Mouse (Mus musculus) neural tube, embryonic 15.5 days (tissue): ENCODE results near the gene Triobp. TPM values are rescaled to one million over a fixed set of nuclear protein-coding genes. Genes with fewer than 3 reads are reported as not detected.

Experiments
- ATAC-seq: fragments of 200-750 bp; cut with Nextera tagmentation; 2 replicates; pipeline ENCODE4 v1.8.0; 2017; ENCODE audit warnings: mild to moderate bottlenecking, moderate TSS enrichment, moderate library complexity; ENCODE audit not compliant: low FRiP score
- H3K27ac ChIP-seq: fragments of 300-500 bp; sonication (generic); replicated peaks from 2 replicates; pipeline ENCODE4 v1.5.1; 2015; ENCODE audit warnings: mild to moderate bottlenecking, inconsistent platforms
- H3K27me3 ChIP-seq: fragments of 300-500 bp; sonication (generic); replicated peaks from 2 replicates; pipeline ENCODE4 v1.6.1; 2015; ENCODE audit warnings: inconsistent platforms
- H3K36me3 ChIP-seq: fragments of 300-500 bp; sonication (generic); 2 replicates; pipeline ENCODE4 v1.6.1; 2015; ENCODE audit warnings: inconsistent platforms
- H3K4me1 ChIP-seq: fragments of 300-500 bp; sonication (generic); 2 replicates; pipeline ENCODE4 v1.6.1; 2015; ENCODE audit warnings: inconsistent platforms
- H3K4me2 ChIP-seq: fragments of 300-500 bp; sonication (generic); 2 replicates; pipeline ENCODE4 v1.6.1; 2015; ENCODE audit warnings: inconsistent platforms, mild to moderate bottlenecking, moderate library complexity
- H3K4me3 ChIP-seq: fragments of 300-500 bp; sonication (generic); replicated peaks from 2 replicates; pipeline ENCODE4 v1.5.1; 2015; ENCODE audit warnings: mild to moderate bottlenecking, inconsistent platforms
- H3K9ac ChIP-seq: fragments of 300-500 bp; sonication (generic); replicated peaks from 2 replicates; pipeline ENCODE4 v1.6.1; 2015; ENCODE audit warnings: mild to moderate bottlenecking, inconsistent platforms
- H3K9me3 ChIP-seq: fragments of 300-500 bp; sonication (generic); replicated peaks from 2 replicates; pipeline ENCODE4 v1.6.1; 2016; ENCODE audit warnings: inconsistent platforms
- WGBS: fragments of 180-500 bp; shearing (Covaris S2); methylation state at CpG from one replicate; pipeline ENCODE4 v1.1.7; 2015; ENCODE audit warnings: mixed read lengths; 5-methylcytosine and 5-hydroxymethylcytosine counted together
- polyA plus RNA-seq: library from polyadenylated mRNA; unstranded; fragments of >200 nt; fragmentation: Nextera tagmentation; extraction: Ambion mirVana; gene quantifications from 2 replicates; pipeline ENCODE4 v1.2.1, GENCODE M21; 2015

The Triobp gene
- polyA plus RNA-seq, 1 experiment from 2014 or later = 30.6 TPM

- Histone ChIP-seq H3K36me3 (peaks cover 65% of the 10 kb centered on the region), H3K9me3 (no peaks in the 10 kb centered on the region)
These were observed 43.5 kb downstream of the Triobp start for GRCm38 (mm10) chr15:78990970-78991525.

DNA sequence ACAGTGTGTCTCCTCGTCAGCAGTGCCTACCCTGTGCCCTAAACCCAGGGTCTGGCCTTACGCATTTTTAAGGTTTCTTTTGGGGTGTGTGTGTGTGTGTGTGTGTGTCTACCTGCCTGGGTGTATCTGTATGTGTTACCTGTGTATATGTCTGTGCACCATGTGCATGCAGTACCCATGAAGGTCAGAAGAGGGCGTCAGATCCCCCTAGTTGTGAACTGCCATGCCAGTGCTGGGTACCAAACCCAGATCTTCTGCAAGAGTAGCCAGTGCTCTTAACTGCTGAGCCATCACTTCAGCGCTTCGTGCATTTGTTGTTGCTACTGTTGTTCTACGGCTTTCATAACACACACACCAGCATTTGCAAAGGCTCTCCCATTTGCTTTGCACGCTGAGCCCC lies 44.7 kb downstream of the Triobp start:
- peaks cover 17% of the 10 kb centered on the region for H3K4me1 ChIP-seq
- ATAC-seq = no peak

More at GRCm38 (mm10) chr15:78990970-78991525, 43.5 kb downstream of the Triobp start:
- no peaks in the 10 kb centered on the region for H3K27me3 ChIP-seq
- peaks cover 27% of the 10 kb centered on the region for H3K4me1 ChIP-seq
- no peak for ATAC-seq
- WGBS = 97% methylated on average over 25 of the region's 25 CpGs
- no peak overlapping the region for H3K4me2 ChIP-seq
- no peak overlapping the region for H3K4me3 ChIP-seq
- H3K9ac ChIP-seq = no peak overlapping the region
- H3K27ac ChIP-seq = no peak overlapping the region

GRCm38 (mm10) chr15:78992925-78993324 lies 45.4 kb downstream of the Triobp start:
- Histone ChIP-seq H3K4me3 (no peak overlapping the region), H3K4me2 (no peak overlapping the region), H3K9ac (no peak overlapping the region), H3K9me3 (no peaks in the 10 kb centered on the region), H3K4me1 (peaks cover 10% of the 10 kb centered on the region), H3K27ac (no peak overlapping the region), H3K36me3 (peaks cover 66% of the 10 kb centered on the region), H3K27me3 (no peaks in the 10 kb centered on the region)
- WGBS = 97% methylated on average over 24 of the region's 24 CpGs
- no peak for ATAC-seq

More for the DNA sequence above, 44.7 kb downstream of the Triobp start:
- Histone ChIP-seq H3K27ac (no peak overlapping the region), H3K9me3 (no peaks in the 10 kb centered on the region), H3K9ac (no peak overlapping the region), H3K4me3 (no peak overlapping the region), H3K27me3 (no peaks in the 10 kb centered on the region), H3K36me3 (peaks cover 66% of the 10 kb centered on the region), H3K4me2 (no peak overlapping the region)
- WGBS = 89% methylated on average over 7 of the region's 7 CpGs

- no peaks in the 10 kb centered on the region for H3K4me1 ChIP-seq
- ATAC-seq = no peak
- no peak overlapping the region for H3K9ac ChIP-seq
- 94% methylated on average over 4 of the region's 4 CpGs for WGBS
- H3K27ac ChIP-seq = no peak overlapping the region
- no peak overlapping the region for H3K4me3 ChIP-seq
- H3K36me3 ChIP-seq = peaks cover 65% of the 10 kb centered on the region
- no peak overlapping the region for H3K4me2 ChIP-seq
- H3K9me3 ChIP-seq = no peaks in the 10 kb centered on the region
- H3K27me3 ChIP-seq = no peaks in the 10 kb centered on the region
These were observed 48.4 kb downstream of the Triobp start for GRCm38 (mm10) chr15:78995916-78996315.

DNA sequence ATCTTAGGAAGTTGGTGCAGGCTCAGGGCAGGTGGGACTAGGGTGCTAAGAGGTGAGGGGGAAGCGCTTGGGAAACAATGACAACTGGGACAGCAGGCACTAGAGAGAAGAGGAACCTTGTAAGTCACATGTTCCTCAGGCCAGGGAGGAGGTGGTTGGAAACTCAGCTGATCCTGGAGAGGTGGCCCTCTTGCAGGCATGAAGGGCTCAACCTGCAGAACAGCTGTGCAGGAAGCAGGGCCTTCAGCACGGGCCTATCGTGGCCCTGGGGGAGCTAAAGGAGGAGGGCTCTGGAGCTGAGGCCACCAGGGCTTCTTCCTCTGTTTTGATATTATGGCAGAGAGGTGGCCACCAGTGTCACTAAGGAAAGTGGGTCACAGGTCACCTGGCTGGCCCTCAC lies 49.1 kb downstream of the Triobp start:
- 85% methylated on average over 3 of the region's 3 CpGs for WGBS
- Histone ChIP-seq H3K4me1 (no peaks in the 10 kb centered on the region), H3K9me3 (no peaks in the 10 kb centered on the region), H3K27me3 (no peaks in the 10 kb centered on the region), H3K4me3 (no peak overlapping the region), H3K9ac (no peak overlapping the region), H3K36me3 (peaks cover 65% of the 10 kb centered on the region), H3K4me2 (no peak overlapping the region), H3K27ac (no peak overlapping the region)
- ATAC-seq = no peak

DNA sequence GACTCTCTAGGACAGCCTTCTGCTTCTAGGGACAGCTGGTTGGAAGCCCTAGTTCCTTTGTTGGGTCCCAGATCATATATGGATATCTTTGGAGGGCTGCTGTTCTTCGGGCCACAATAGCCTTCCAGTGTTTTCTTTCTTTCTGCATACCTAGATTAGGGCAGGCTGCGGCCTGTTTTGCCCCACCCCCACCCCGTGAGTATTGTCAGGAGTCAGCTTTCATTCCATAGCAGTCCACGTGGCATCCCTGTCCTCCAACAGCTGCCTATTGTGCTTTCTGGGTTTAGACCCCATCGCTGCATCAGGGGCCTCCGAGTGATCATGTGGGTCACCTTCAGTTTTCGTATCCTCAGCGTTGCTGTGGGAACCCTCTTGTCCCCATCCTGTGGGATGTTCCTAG lies 50.8 kb downstream of the Triobp start:
- no peaks in the 10 kb centered on the region for H3K27me3 ChIP-seq
- ATAC-seq = no peak
- no peaks in the 10 kb centered on the region for H3K4me1 ChIP-seq
- H3K27ac ChIP-seq = no peak overlapping the region
- no peak overlapping the region for H3K9ac ChIP-seq
- 80% methylated on average over 8 of the region's 8 CpGs for whole genome bisulfite sequencing
- H3K4me2 ChIP-seq = no peak overlapping the region
- peaks cover 65% of the 10 kb centered on the region for H3K36me3 ChIP-seq
- no peak overlapping the region for H3K4me3 ChIP-seq
- H3K9me3 ChIP-seq = no peaks in the 10 kb centered on the region

DNA sequence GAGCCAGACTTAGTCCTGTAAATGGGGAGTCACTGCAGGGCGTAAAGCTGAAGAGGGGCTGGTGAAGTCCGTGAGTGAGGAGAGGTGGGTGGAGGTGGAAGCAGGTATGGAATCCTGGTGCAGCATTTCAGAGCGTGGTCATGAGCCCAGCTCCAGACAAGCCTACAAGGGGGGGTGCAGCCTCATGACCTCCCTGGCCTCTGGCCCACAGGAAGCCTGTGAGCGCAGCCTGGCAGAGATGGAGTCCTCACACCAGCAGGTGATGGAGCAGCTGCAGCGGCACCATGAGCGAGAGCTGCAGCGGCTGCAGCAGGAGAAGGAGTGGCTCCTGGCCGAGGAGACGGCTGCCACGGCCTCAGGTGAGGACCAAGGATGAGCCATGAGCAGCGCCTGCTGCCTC lies 52.1 kb downstream of the Triobp start:
- no peak for ATAC-seq
- H3K4me3 ChIP-seq = no peak overlapping the region
- H3K36me3 ChIP-seq = peaks cover 65% of the 10 kb centered on the region
- H3K4me1 ChIP-seq = no peaks in the 10 kb centered on the region
- WGBS = 85% methylated on average over 11 of the region's 11 CpGs
- no peak overlapping the region for H3K27ac ChIP-seq
- no peaks in the 10 kb centered on the region for H3K9me3 ChIP-seq
- no peaks in the 10 kb centered on the region for H3K27me3 ChIP-seq
- H3K4me2 ChIP-seq = no peak overlapping the region
- no peak overlapping the region for H3K9ac ChIP-seq

DNA sequence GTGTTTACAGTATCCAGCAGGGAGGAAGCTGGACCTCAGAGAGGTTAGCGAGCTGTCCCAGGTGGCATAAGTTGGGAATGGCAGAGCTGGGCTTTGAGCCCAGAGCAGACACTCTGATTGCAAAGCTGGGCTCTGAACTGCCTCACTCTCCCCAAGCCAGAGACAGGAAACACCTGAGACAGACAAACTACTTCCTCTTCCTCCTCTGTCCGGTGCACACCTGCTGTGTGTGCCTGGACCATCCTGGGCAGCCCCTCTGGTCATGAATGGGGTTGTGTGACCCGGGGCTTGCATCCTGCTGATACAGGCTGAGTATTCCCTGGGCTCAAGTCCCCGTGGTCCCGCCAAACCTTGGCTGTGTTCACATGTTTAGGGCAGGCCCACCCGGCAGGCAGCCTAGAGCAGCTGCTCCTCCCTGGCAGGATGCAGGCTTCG lies 52.9 kb downstream of the Triobp start:
- Histone ChIP-seq H3K27me3 (no peaks in the 10 kb centered on the region), H3K4me1 (no peaks in the 10 kb centered on the region), H3K9me3 (no peaks in the 10 kb centered on the region), H3K4me2 (no peak overlapping the region), H3K4me3 (no peak overlapping the region), H3K9ac (no peak overlapping the region), H3K27ac (no peak overlapping the region), H3K36me3 (peaks cover 65% of the 10 kb centered on the region)
- 77% methylated on average over 7 of the region's 7 CpGs for WGBS
- ATAC-seq = no peak

DNA sequence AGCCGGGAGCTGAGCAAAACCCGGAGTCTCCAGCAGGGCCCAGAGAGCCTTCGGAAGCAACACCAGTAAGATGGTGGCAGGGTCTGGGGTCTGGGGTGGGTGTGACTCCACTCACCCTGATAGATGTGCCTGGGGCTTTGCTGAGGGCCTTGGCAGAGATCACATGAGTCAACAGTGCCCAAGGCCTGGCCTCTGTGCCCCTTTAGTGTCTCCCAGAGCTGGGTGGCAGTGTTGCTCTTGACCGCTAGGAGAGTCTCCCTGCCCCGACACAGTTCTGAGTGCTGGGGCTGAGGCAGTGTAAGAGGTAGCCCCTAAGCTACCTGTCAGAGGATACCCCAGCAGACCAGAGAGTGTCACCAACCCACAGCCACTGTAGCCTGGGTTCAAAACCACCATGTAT lies 54.0 kb downstream of the Triobp start:
- Histone ChIP-seq H3K27me3 (no peaks in the 10 kb centered on the region), H3K4me1 (no peaks in the 10 kb centered on the region), H3K9me3 (no peaks in the 10 kb centered on the region), H3K4me3 (no peak overlapping the region), H3K36me3 (peaks cover 69% of the 10 kb centered on the region), H3K27ac (no peak overlapping the region), H3K9ac (no peak overlapping the region), H3K4me2 (no peak overlapping the region)
- 88% methylated on average over 5 of the region's 5 CpGs for WGBS
- ATAC-seq = no peak

GRCm38 (mm10) chr15:79002036-79002435 lies 54.5 kb downstream of the Triobp start:
- ATAC-seq = no peak
- 60% methylated on average over 19 of the region's 19 CpGs for WGBS
- Histone ChIP-seq H3K9me3 (no peaks in the 10 kb centered on the region), H3K27me3 (no peaks in the 10 kb centered on the region), H3K9ac (no peak overlapping the region), H3K4me2 (no peak overlapping the region), H3K4me3 (no peak overlapping the region), H3K4me1 (no peaks in the 10 kb centered on the region), H3K36me3 (peaks cover 70% of the 10 kb centered on the region), H3K27ac (no peak overlapping the region)

DNA sequence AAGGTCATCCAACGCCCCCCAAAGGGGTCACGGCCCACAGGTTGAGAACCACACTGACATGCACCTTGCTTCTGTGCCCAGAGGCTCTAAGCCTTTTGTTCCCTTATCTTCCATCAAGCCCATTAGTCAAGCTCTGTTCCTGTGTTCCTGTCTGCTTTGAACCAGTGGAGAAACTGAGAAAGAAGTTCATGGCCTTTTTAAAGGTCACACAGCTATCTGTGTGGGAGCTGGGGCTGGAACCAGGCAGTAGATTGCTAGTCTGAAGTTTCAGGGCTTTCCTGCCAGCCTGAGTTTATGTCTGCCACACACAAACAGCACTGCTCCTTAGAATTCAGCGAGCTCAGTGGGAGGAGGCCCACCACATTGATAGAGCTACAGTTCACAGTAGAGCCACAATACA lies 55.6 kb downstream of the Triobp start:
- H3K36me3 ChIP-seq = peaks cover 73% of the 10 kb centered on the region
- H3K27ac ChIP-seq = no peak overlapping the region
- H3K4me2 ChIP-seq = no peak overlapping the region
- H3K4me3 ChIP-seq = no peak overlapping the region
- no peaks in the 10 kb centered on the region for H3K9me3 ChIP-seq
- 95% methylated on average over 3 of the region's 3 CpGs for WGBS
- H3K9ac ChIP-seq = no peak overlapping the region
- H3K27me3 ChIP-seq = no peaks in the 10 kb centered on the region
- ATAC-seq = no peak
- H3K4me1 ChIP-seq = no peaks in the 10 kb centered on the region

DNA sequence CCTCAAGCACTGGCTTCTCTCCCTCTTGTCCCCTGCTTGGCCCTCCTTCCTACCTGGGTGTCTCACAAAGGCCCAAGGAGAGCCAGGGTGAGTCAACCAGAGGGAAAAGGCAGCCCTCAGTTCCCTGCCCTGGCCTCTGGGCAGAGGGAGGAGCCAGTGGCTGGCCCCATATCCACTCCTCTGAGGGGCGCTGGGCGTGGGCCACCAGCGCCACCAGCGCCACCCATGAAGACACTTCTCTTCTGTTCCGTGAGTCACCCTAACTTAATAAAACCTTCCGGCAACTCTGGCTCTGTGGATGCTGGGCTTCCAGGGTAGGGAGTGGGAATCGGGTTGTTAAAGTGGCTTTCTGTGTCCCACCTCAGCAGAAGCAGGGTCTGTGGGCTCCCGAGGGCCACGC lies 58.1 kb downstream of the Triobp start:
- H3K27me3 ChIP-seq = no peaks in the 10 kb centered on the region
- H3K9ac ChIP-seq = no peak overlapping the region
- H3K4me2 ChIP-seq = no peak overlapping the region
- WGBS = 88% methylated on average over 9 of the region's 9 CpGs
- H3K4me1 ChIP-seq = no peaks in the 10 kb centered on the region
- H3K27ac ChIP-seq = no peak overlapping the region
- no peaks in the 10 kb centered on the region for H3K9me3 ChIP-seq
- peaks cover 59% of the 10 kb centered on the region for H3K36me3 ChIP-seq
- H3K4me3 ChIP-seq = no peak overlapping the region
- no peak for ATAC-seq

DNA sequence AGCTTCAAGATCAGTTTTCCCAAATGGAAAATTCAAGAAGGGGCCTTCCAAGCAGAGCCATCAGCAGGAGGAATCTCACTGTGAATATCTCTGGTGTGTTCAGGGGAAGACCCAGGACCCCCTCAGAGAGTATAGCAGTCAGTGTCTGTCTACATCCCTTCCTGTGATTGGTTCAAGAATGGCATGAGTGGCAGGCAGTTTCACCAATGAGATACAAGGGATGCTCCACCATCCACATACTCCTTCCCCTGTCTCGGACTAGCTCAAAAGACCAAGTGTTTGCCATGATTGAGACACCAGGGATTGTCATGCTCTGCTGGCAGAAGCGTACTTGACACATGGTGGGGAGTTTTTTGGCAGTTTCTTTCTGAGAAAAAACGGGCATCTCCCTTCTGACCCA lies 59.1 kb downstream of the Triobp start:
- Histone ChIP-seq H3K27ac (no peak overlapping the region), H3K9me3 (no peaks in the 10 kb centered on the region), H3K4me2 (no peak overlapping the region), H3K4me1 (no peaks in the 10 kb centered on the region), H3K9ac (no peak overlapping the region), H3K27me3 (no peaks in the 10 kb centered on the region), H3K36me3 (peaks cover 51% of the 10 kb centered on the region), H3K4me3 (no peak overlapping the region)
- WGBS = 79% methylated on average over 3 of the region's 3 CpGs
- ATAC-seq = no peak
